Mouse (Mus musculus): Measurements from ENCODE around the gene Akap14.

DNA sequence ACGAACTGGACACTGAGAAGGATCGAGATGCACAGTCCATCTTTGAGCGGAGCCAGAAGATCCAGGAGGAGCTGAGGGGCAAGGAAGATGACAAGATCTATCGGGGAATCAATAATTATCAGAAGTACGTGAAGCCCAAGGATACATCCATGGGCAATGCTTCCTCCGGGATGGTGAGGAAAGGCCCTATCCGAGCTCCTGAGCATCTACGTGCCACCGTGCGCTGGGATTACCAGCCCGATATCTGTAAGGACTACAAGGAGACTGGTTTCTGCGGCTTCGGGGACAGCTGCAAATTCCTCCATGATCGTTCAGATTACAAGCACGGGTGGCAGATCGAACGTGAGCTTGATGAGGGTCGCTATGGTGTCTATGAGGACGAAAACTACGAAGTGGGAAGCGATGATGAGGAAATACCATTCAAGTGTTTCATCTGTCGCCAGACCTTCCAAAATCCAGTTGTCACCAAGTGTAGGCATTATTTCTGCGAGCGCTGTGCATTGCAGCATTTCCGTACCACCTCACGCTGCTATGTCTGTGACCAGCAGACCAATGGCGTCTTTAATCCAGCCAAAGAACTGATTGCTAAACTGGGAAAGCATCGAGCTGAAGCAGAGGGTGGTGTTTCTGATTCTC lies 23.2 kb upstream of the Akap14 start:
- no peak for TF ChIP-seq POLR2A (IDR thresholded peaks at IDR 0.05; ENCODE audit: borderline replicate concordance, low read depth, low read length)
- TF ChIP-seq CTCF (IDR thresholded peaks at IDR 0.05; ENCODE audit: low read depth, low read length) = no peak
